Mouse (Mus musculus) B cell, adult 2 months (primary cell): Measurements from ENCODE around the gene Por.
A peak's percentile ranks its signal among the peaks of the same experiment; 100 is the strongest.

ENCODE experiments used
- DNase-seq, 2 experiments: peaks; one replicate each; pipeline ENCODE4 v3.0.0; 2022

The Por gene

DNA sequence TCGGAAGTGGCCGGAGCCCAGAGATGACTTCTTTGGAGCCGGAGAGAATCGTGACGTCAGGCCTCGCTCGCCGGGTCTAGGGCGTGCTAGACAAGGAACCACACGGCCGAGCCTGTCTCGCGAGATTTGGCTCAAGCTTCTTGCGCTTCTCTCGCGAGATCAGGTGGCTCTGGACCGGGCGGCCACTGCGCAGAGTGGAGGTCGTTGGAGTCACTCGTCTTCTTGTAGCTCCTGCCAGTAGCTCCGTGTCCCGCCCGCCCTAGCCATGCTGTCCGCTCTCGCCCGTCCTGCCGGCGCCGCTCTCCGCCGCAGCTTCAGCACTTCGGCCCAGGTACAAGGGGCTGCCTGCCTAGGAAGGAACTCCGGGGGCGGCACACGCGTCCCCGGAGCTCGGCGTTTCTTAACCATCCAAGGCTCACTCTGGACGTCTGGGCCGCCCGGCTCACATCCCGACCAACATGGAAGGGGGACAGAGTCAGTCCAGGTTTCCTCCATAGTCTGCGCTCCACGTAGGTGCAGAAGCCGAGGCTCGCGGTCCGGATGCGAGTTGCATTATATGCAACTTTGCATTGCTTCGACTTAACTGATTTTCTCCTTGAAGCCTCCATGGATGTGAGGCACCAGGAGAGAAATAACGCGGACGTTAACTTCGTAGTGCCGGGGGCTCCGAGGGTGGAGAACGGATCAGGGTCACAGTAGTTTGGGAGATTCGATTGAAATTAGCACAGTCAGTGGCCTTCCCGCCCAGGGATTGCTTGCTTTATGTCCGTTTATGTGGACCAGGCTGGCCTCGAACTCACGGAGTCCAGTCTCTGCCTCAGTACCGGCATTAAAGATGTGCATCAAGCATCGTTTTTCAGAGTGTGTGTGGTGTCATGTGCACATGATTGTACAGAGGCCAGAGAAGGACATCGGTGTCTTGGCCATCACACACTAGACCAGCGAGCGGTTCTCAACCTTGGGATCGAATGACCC is 108.9 kb downstream of the Por start, which contains the start of gene Mdh2:
Mdh2 (plus strand) TSS at position 10 of the 975 bp plus-strand sequence.
- peak; percentile 95 to 96 for DNase-seq

- DNase-seq = no peak
Observed at GRCm38 (mm10) chr5:135780331-135780730, 110.5 kb downstream of the Por start.

- no peak for DNase-seq
Observed at GRCm38 (mm10) chr5:135782901-135783300, 113.1 kb downstream of the Por start.
